Mouse (Mus musculus) heart, embryonic 10.5 days (tissue): ENCODE results near the gene Prkn. TPM values are rescaled to one million over a fixed set of nuclear protein-coding genes. Genes with fewer than 3 reads are reported as not detected.

Source experiments
- DNase-seq: peaks from one replicate; pipeline ENCODE4 v3.0.0-alpha.2; 2017; ENCODE audit warnings: low spot score
- H3K27ac ChIP-seq: fragments of 300-500 bp; sonication (generic); 2 replicates; pipeline ENCODE4 v1.5.1; 2016; ENCODE audit warnings: mild to moderate bottlenecking
- H3K27me3 ChIP-seq: fragments of 300-500 bp; sonication (generic); 2 replicates; pipeline ENCODE4 v1.6.1; 2016; ENCODE audit warnings: mild to moderate bottlenecking; ENCODE audit not compliant: poor library complexity, insufficient read depth, severe bottlenecking
- H3K36me3 ChIP-seq: fragments of 300-500 bp; sonication (generic); 2 replicates; pipeline ENCODE4 v1.6.1; 2016; ENCODE audit warnings: mild to moderate bottlenecking, moderate library complexity
- H3K4me1 ChIP-seq: fragments of 300-500 bp; sonication (generic); 2 replicates; pipeline ENCODE4 v1.6.1; 2016; ENCODE audit warnings: mild to moderate bottlenecking
- H3K4me3 ChIP-seq: fragments of 300-500 bp; sonication (generic); 2 replicates; pipeline ENCODE4 v1.5.1; 2016; ENCODE audit warnings: mild to moderate bottlenecking, moderate library complexity
- H3K9me3 ChIP-seq: fragments of 300-500 bp; sonication (generic); 2 replicates; pipeline ENCODE4 v1.6.1; 2016; ENCODE audit warnings: mild to moderate bottlenecking, moderate library complexity
- WGBS: fragments of 180-500 bp; shearing (Covaris S2); methylation state at CpG from one replicate; pipeline ENCODE4 v1.1.7; 2016; 5-methylcytosine and 5-hydroxymethylcytosine counted together
- polyA plus RNA-seq: library from polyadenylated mRNA; unstranded; fragments of >200 nt; fragmentation: Nextera tagmentation; extraction: Ambion mirVana; gene quantifications from 2 replicates; pipeline ENCODE4 v1.2.1, GENCODE M21; 2016

Prkn gene
- polyA plus RNA-seq, 1 experiment from 2014 or later, result 1.0 TPM

DNA sequence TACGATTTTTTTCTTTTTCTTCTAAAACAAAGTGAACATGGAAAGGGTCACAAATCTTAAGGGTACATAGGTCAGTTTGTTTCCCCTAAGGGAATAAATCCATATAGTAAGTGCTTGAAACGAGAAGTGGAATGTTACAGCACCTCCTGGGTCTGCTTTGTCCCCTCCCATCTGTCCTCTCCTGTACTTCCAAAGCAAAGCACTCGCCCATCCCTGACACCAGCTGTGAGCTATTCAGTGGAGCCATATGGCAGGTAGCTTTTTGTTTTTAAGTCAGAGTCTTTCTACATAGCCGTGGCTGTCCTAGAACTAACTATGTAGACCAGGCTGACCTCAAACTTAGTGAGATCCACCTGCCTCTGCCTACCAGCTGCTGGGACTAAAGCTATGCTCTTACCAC is 1266.1 kb downstream of the Prkn start:
- DNase-seq, result no peak
- no peaks in the 10 kb centered on the region for H3K9me3 ChIP-seq
- no peaks in the 10 kb centered on the region for H3K27me3 ChIP-seq
- H3K4me1 ChIP-seq, result no peaks in the 10 kb centered on the region
- H3K27ac ChIP-seq, result no peak overlapping the region
- no peaks in the 10 kb centered on the region for H3K36me3 ChIP-seq
- 56% methylated on average over 4 of the region's 4 CpGs for WGBS
- H3K4me3 ChIP-seq, result no peak overlapping the region

Other genes with a start within 250 kb of the Prkn start
- 0.78 and 0.89 TPM in 2 replicates for gene Pacrg, start 73 bp upstream of the Prkn start, polyA plus RNA-seq